Mouse (Mus musculus): ENCODE measurements at regions not wholly inside any gene's neighbourhood (a gene's known extent, or its start where the extent isn't known, plus 50 kb on each side); places are given as distances from the start of the nearest gene placed in this dataset.

DNA sequence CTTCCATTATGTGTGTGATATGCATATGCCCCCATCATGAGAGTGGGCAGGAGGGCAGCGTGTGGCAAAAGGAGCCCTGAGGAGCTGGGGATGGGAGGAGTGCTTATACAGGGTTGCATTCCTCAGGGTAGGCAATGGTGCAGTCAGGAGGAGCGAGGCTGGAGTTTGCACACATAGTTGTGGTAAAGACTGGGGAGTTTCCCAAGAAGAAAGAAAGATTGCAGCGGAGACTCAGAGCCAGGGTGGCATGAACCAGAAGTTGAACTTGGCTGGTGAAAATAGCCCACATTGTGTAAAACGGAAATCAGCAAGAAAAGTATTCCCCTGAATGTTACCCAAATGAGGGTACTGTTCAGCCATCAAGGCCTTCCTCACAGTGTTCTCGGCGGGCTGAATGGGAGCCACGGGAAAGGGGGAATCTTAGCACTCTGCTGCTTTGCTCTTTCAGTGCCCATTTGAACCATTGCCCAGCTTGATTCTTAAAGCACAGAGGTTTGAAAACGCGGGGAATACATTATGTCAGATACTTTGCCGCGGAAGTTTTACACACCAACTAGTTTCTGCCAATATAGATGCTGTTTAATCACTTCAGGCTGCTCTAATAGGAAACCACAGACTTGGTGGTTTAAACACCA is 331.6 kb downstream of the Ttll7 start:
- no peaks in the 10 kb centered on the region for H3K9me3 ChIP-seq (replicated peaks; ENCODE audit: control insufficient read depth, low read length)
- H3K9ac ChIP-seq (replicated peaks; ENCODE audit: low read length), result no peak overlapping the region
- no peak overlapping the region for H3K4me3 ChIP-seq (ENCODE audit: low read depth, low read length)
- peaks cover 4% of the 10 kb centered on the region for H3K4me1 ChIP-seq (ENCODE audit: control insufficient read depth, insufficient read depth, low read length)
- H3K27ac ChIP-seq (replicated peaks; ENCODE audit: low read depth, low read length), result no peak overlapping the region
- no peaks in the 10 kb centered on the region for H3K27me3 ChIP-seq (ENCODE audit: control insufficient read depth, insufficient read depth, low read length)
- ATAC-seq (replicated peaks; ENCODE audit: insufficient number of reproducible peaks, low FRiP score, low TSS enrichment, low read depth), result no peak
- H3K36me3 ChIP-seq (replicated peaks; ENCODE audit: control insufficient read depth, insufficient read depth, low read depth, low read length), result no peaks in the 10 kb centered on the region
- H3K4me2 ChIP-seq (ENCODE audit: low read depth, low read length), result no peak overlapping the region
- 63% methylated on average over 11 of the region's 11 CpGs for WGBS
- DNase-seq (ENCODE audit: low spot score), result no peak

DNA sequence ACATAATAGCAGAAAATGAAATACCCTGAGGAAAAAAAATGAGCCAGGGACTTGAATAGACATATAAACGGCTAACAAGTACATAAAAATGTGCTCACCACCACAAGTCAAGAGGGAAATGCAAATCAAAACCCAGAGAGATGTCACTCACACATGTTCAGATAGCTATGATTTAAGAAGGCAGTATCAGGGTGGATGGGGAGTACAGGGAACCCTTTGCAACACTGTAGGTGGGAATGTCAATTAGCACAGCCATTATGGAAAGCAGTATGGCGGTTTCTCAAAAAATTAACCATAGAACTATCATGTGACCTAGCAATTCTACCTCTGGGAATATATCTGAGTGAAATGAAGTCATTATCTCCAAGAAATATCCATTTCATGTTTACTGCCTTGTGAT is 337.6 kb downstream of the Ttll7 start:
- Histone ChIP-seq H3K4me1 (ENCODE audit: control insufficient read depth, insufficient read depth, low read length) (no peaks in the 10 kb centered on the region), H3K9me3 (replicated peaks; ENCODE audit: control insufficient read depth, low read length) (no peaks in the 10 kb centered on the region), H3K27ac (replicated peaks; ENCODE audit: low read depth, low read length) (no peak overlapping the region), H3K4me2 (ENCODE audit: low read depth, low read length) (no peak overlapping the region), H3K4me3 (ENCODE audit: low read depth, low read length) (no peak overlapping the region), H3K27me3 (ENCODE audit: control insufficient read depth, insufficient read depth, low read length) (no peaks in the 10 kb centered on the region), H3K9ac (replicated peaks; ENCODE audit: low read length) (no peak overlapping the region), H3K36me3 (replicated peaks; ENCODE audit: control insufficient read depth, insufficient read depth, low read depth, low read length) (no peaks in the 10 kb centered on the region)
- 82% methylated on average over 2 of the region's 2 CpGs for WGBS
- DNase-seq (ENCODE audit: low spot score), result no peak
- ATAC-seq (replicated peaks; ENCODE audit: insufficient number of reproducible peaks, low FRiP score, low TSS enrichment, low read depth), result no peak

DNA sequence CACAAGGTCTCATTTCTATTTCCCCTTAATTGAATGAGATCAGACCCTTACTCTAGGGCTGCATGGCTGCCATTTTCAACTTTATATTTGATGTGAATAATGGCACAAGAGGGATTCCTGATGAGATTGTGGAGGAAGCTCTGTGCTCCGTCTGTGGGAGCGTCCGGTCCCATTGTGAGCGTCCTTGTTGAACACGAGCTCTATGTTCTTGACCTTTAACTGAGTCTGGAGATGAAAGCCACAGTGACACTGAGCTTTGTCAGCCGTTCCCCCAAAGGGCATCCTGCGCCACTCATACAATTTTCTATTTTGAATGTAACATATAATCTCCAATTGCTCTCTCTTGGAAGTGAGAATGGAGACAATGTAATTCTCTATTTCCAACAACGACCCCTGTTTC is 344.5 kb downstream of the Ttll7 start:
- ATAC-seq (replicated peaks; ENCODE audit: insufficient number of reproducible peaks, low FRiP score, low TSS enrichment, low read depth) (no peak), DNase-seq (ENCODE audit: low spot score) (no peak)
- 89% methylated on average over 8 of the region's 8 CpGs for WGBS
- Histone ChIP-seq H3K4me2 (ENCODE audit: low read depth, low read length) (no peak overlapping the region), H3K27me3 (ENCODE audit: control insufficient read depth, insufficient read depth, low read length) (no peaks in the 10 kb centered on the region), H3K4me1 (ENCODE audit: control insufficient read depth, insufficient read depth, low read length) (no peaks in the 10 kb centered on the region), H3K9ac (replicated peaks; ENCODE audit: low read length) (no peak overlapping the region), H3K27ac (replicated peaks; ENCODE audit: low read depth, low read length) (no peak overlapping the region), H3K9me3 (replicated peaks; ENCODE audit: control insufficient read depth, low read length) (no peaks in the 10 kb centered on the region), H3K4me3 (ENCODE audit: low read depth, low read length) (no peak overlapping the region), H3K36me3 (replicated peaks; ENCODE audit: control insufficient read depth, insufficient read depth, low read depth, low read length) (no peaks in the 10 kb centered on the region)

DNA sequence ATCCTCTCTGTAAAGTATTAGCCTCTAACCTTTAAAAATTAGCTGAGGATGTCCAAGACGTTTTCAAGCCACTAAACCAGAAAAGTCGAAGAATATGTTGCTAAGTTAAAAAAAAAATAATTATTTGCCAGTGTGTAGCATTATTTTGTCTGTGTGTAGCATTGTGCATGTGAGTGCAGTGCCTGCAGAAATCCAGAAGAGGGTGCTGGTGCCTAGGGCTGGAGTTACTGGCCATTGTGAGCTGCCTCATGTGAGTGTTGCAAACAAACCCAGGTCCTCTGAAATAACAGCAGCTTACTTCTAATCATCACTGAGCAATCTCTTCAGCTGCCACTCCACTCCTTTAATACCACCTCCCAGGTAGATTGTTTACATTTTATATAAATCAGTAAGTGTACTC is 345.0 kb downstream of the Ttll7 start:
- no peaks in the 10 kb centered on the region for H3K36me3 ChIP-seq (replicated peaks; ENCODE audit: control insufficient read depth, insufficient read depth, low read depth, low read length)
- no peak overlapping the region for H3K27ac ChIP-seq (replicated peaks; ENCODE audit: low read depth, low read length)

DNA sequence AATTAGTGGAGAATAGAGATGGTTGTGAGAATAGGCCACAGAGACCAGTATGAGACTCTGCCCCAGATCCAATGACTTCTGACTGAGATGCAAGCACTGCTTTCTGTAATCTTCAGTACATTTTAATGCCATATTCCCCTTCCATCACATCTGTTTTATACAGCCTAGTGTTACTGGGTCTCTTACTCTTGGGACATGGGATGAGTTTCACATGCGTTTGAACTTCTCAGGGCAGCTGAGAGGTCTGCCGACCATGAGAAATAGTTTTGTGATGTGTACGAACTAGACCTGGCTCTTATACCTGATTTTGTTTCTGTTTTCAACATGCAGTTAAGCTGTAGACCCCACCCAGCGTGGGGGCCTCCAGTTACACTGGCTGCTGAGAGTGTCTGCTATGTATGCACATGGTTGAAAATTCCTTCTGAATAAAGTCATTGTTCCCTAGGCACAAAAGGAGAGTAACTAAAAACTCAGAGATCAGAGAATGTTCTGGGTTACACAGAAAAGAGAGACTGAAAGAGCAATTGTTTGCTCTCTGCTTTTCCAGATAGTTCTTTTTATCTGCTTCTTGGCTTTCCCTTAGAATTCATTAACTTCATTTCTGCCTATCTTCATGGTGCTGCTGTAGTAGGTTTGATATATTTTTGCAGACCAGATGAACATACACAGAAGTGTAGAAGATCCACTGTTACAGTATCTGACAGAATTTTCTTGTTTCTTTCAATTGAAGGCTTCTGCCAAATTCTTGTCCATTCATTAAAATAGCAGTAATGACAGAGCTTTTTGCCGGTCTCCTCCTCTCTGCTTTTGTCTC is 359.2 kb downstream of the Ttll7 start:
- ATAC-seq (replicated peaks; ENCODE audit: insufficient number of reproducible peaks, low FRiP score, low TSS enrichment, low read depth) (no peak), DNase-seq (ENCODE audit: low spot score) (peak; percentile 13)
- Histone ChIP-seq H3K27ac (replicated peaks; ENCODE audit: low read depth, low read length) (no peak overlapping the region), H3K4me3 (ENCODE audit: low read depth, low read length) (no peak overlapping the region), H3K9me3 (replicated peaks; ENCODE audit: control insufficient read depth, low read length) (no peaks in the 10 kb centered on the region), H3K4me2 (ENCODE audit: low read depth, low read length) (no peak overlapping the region), H3K9ac (replicated peaks; ENCODE audit: low read length) (no peak overlapping the region), H3K27me3 (ENCODE audit: control insufficient read depth, insufficient read depth, low read length) (no peaks in the 10 kb centered on the region), H3K4me1 (ENCODE audit: control insufficient read depth, insufficient read depth, low read length) (no peaks in the 10 kb centered on the region), H3K36me3 (replicated peaks; ENCODE audit: control insufficient read depth, insufficient read depth, low read depth, low read length) (no peaks in the 10 kb centered on the region)
- WGBS, result 51% methylated on average over 5 of the region's 5 CpGs

More for the DNA sequence above, 345.0 kb downstream of the Ttll7 start:
- ATAC-seq (replicated peaks; ENCODE audit: insufficient number of reproducible peaks, low FRiP score, low TSS enrichment, low read depth) (no peak), DNase-seq (ENCODE audit: low spot score) (peak; percentile 29)
- 54% methylated on average over 2 of the region's 2 CpGs for WGBS
- no peak overlapping the region for H3K4me3 ChIP-seq (ENCODE audit: low read depth, low read length)
- H3K9me3 ChIP-seq (replicated peaks; ENCODE audit: control insufficient read depth, low read length), result no peaks in the 10 kb centered on the region
- H3K4me2 ChIP-seq (ENCODE audit: low read depth, low read length), result no peak overlapping the region
- H3K27me3 ChIP-seq (ENCODE audit: control insufficient read depth, insufficient read depth, low read length), result no peaks in the 10 kb centered on the region
- no peaks in the 10 kb centered on the region for H3K4me1 ChIP-seq (ENCODE audit: control insufficient read depth, insufficient read depth, low read length)
- no peak overlapping the region for H3K9ac ChIP-seq (replicated peaks; ENCODE audit: low read length)

DNA sequence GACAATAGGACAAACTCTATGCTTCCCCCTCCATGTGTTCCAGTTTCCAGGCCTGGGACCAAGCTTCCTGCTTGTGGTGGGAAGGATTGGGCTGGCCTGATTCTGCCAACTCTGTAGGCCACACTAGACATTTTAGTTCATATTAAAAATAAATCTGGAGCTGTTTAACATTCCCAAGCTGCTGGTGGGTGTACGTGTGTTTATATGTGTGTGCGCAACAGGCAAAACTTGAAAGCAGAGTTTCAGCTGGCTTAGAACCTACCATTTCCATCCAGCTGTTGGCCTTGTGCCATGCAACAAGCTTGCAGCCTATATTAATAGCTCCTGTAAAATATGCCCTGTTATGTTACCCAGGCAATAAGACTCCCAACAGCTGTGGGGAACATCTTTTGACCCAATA is 376.5 kb downstream of the Ttll7 start:
- Histone ChIP-seq H3K36me3 (replicated peaks; ENCODE audit: control insufficient read depth, insufficient read depth, low read depth, low read length) (no peaks in the 10 kb centered on the region), H3K4me3 (ENCODE audit: low read depth, low read length) (no peak overlapping the region), H3K9me3 (replicated peaks; ENCODE audit: control insufficient read depth, low read length) (no peaks in the 10 kb centered on the region), H3K4me2 (ENCODE audit: low read depth, low read length) (no peak overlapping the region), H3K9ac (replicated peaks; ENCODE audit: low read length) (no peak overlapping the region), H3K4me1 (ENCODE audit: control insufficient read depth, insufficient read depth, low read length) (no peaks in the 10 kb centered on the region), H3K27ac (replicated peaks; ENCODE audit: low read depth, low read length) (no peak overlapping the region), H3K27me3 (ENCODE audit: control insufficient read depth, insufficient read depth, low read length) (no peaks in the 10 kb centered on the region)
- 86% methylated on average over 2 of the region's 2 CpGs for WGBS
- ATAC-seq (replicated peaks; ENCODE audit: insufficient number of reproducible peaks, low FRiP score, low TSS enrichment, low read depth) (no peak), DNase-seq (ENCODE audit: low spot score) (no peak)

DNA sequence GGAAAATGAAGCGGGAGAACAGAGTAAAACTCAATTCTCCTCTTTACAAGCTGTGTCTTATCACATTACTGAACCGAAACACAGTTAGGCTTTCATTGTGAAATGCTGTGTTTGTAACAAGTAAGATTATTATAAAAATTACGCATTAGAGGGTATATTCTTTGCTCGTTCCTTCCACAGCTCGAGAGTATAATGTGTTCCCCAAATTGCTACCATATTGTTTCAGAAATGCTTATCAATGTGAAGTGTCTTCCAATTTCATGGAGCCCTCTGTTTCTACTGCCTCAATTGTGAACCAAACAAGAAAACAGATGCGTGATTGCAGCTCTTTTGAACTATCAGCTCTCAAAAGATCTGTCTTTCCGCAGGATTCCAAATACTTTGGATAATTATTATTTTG is 378.4 kb downstream of the Ttll7 start:
- 75% methylated on average over 7 of the region's 7 CpGs for WGBS
- no peak overlapping the region for H3K27ac ChIP-seq (replicated peaks; ENCODE audit: low read depth, low read length)
- no peaks in the 10 kb centered on the region for H3K36me3 ChIP-seq (replicated peaks; ENCODE audit: control insufficient read depth, insufficient read depth, low read depth, low read length)
- H3K4me2 ChIP-seq (ENCODE audit: low read depth, low read length), result no peak overlapping the region
- H3K9ac ChIP-seq (replicated peaks; ENCODE audit: low read length), result no peak overlapping the region
- no peaks in the 10 kb centered on the region for H3K27me3 ChIP-seq (ENCODE audit: control insufficient read depth, insufficient read depth, low read length)
- ATAC-seq (replicated peaks; ENCODE audit: insufficient number of reproducible peaks, low FRiP score, low TSS enrichment, low read depth) (no peak), DNase-seq (ENCODE audit: low spot score) (no peak)
- H3K4me1 ChIP-seq (ENCODE audit: control insufficient read depth, insufficient read depth, low read length), result no peaks in the 10 kb centered on the region
- no peak overlapping the region for H3K4me3 ChIP-seq (ENCODE audit: low read depth, low read length)
- no peaks in the 10 kb centered on the region for H3K9me3 ChIP-seq (replicated peaks; ENCODE audit: control insufficient read depth, low read length)

DNA sequence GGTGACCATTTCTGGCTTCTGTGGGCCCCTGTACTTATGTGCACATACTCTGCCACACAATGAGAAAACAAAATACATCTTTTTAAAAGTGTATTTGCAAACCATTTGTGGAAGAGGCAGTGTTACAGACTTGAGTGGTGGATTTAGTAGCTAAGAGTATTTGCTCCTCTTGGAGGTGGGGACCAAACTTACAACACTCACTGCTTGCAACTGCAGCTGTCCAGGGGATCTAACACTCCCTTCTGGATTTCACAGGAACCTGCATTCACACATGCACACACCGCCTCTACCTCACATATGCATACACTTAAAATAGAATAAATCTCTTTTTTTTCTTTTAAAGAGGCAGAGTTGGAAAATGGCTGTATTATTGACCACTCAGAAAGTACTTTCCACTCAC is 386.2 kb downstream of the Ttll7 start:
- 75% methylated on average over 1 of the region's 1 CpGs for WGBS
- DNase-seq (ENCODE audit: low spot score), result no peak
- ATAC-seq (replicated peaks; ENCODE audit: insufficient number of reproducible peaks, low FRiP score, low TSS enrichment, low read depth), result no peak

More for the DNA sequence above, 386.2 kb downstream of the Ttll7 start:
- Histone ChIP-seq H3K4me3 (ENCODE audit: low read depth, low read length) (no peak overlapping the region), H3K4me1 (ENCODE audit: control insufficient read depth, insufficient read depth, low read length) (no peaks in the 10 kb centered on the region), H3K36me3 (replicated peaks; ENCODE audit: control insufficient read depth, insufficient read depth, low read depth, low read length) (no peaks in the 10 kb centered on the region), H3K9me3 (replicated peaks; ENCODE audit: control insufficient read depth, low read length) (no peaks in the 10 kb centered on the region), H3K27me3 (ENCODE audit: control insufficient read depth, insufficient read depth, low read length) (no peaks in the 10 kb centered on the region), H3K9ac (replicated peaks; ENCODE audit: low read length) (no peak overlapping the region), H3K4me2 (ENCODE audit: low read depth, low read length) (no peak overlapping the region), H3K27ac (replicated peaks; ENCODE audit: low read depth, low read length) (no peak overlapping the region)

Measured in embryonic facial prominence, embryonic 11.5 days (tissue).